Mouse (Mus musculus) ES-E14 (cell line): ENCODE results near the gene Smn1. TPM values are rescaled to one million over a fixed set of nuclear protein-coding genes. Genes with fewer than 3 reads are reported as not detected.

Experiments
- DNase-seq: peaks from one replicate; pipeline ENCODE4 v3.0.0-alpha.2; 2013; ENCODE audit warnings: low read depth, low spot score
- H3K27ac ChIP-seq: 2 replicates; pipeline ENCODE4 v1.5.1; 2012; ENCODE audit warnings: low read depth, mild to moderate bottlenecking, low read length, moderate library complexity, mixed read lengths; ENCODE audit not compliant: poor library complexity, insufficient read depth, severe bottlenecking
- H3K36me3 ChIP-seq: 2 replicates; pipeline ENCODE4 v1.6.1; 2012; ENCODE audit warnings: mild to moderate bottlenecking, low read length, moderate library complexity, mixed read lengths; ENCODE audit not compliant: control insufficient read depth, poor library complexity, insufficient read depth, severe bottlenecking
- H3K4me1 ChIP-seq, 2 experiments: fragments of 150-350 bp in 1 of 2; sonication (generic) in 1 of 2; 2 replicates each; pipeline ENCODE4 v1.6.1; 2012; ENCODE audit warnings: low read length in 2 of 2, mild to moderate bottlenecking in 1 of 2, mixed read lengths in 1 of 2; ENCODE audit not compliant: control insufficient read depth in 2 of 2, insufficient read depth in 2 of 2, poor library complexity in 1 of 2
- H3K4me3 ChIP-seq, 2 experiments: fragments of 150-350 bp in 1 of 2; sonication (generic) in 1 of 2; 2 replicates each; pipeline ENCODE4 v1.5.1; 2012; ENCODE audit warnings: low read length in 2 of 2, low read depth in 1 of 2, mild to moderate bottlenecking in 1 of 2, mixed read lengths in 1 of 2; ENCODE audit not compliant: insufficient read depth in 1 of 2, poor library complexity in 1 of 2, severe bottlenecking in 1 of 2
- H3K9ac ChIP-seq: 2 replicates; pipeline ENCODE4 v1.6.1; 2012; ENCODE audit warnings: low read depth, mild to moderate bottlenecking, low read length, mixed read lengths; ENCODE audit not compliant: poor library complexity, insufficient read depth, severe bottlenecking
- H3K9me3 ChIP-seq: fragments of 150-350 bp; sonication (generic); 2 replicates; pipeline ENCODE4 v1.6.1; 2012; ENCODE audit warnings: low read depth, mild to moderate bottlenecking, low read length; ENCODE audit not compliant: control insufficient read depth, insufficient read depth
- CHD2 ChIP-seq: IDR thresholded peaks from 2 replicates; pipeline ENCODE4 v1.6.1; 2014; ENCODE audit warnings: mild to moderate bottlenecking, low read depth, low read length, inconsistent platforms
- HCFC1 ChIP-seq: IDR thresholded peaks from 2 replicates; pipeline ENCODE4 v1.6.1; 2012; ENCODE audit warnings: low read length, inconsistent platforms, borderline replicate concordance; ENCODE audit not compliant: insufficient read depth
- MAFK ChIP-seq: IDR thresholded peaks from 2 replicates; pipeline ENCODE4 v1.6.1; 2014; ENCODE audit warnings: mild to moderate bottlenecking, low read depth, low read length, inconsistent platforms; ENCODE audit not compliant: insufficient read depth
- ZC3H11A ChIP-seq: IDR thresholded peaks from 2 replicates; pipeline ENCODE4 v1.6.1; 2012; ENCODE audit warnings: low read depth, mild to moderate bottlenecking, inconsistent platforms, low read length, borderline replicate concordance
- ZNF384 ChIP-seq: IDR thresholded peaks from 2 replicates; pipeline ENCODE4 v1.6.1; 2012; ENCODE audit warnings: low read depth, low read length, inconsistent platforms
- in situ Hi-C, 2 experiments: fragments of 600-800 bp; cut with MboI; formaldehyde crosslinking; loops; one replicate each; pipeline ENCODE4 v1.15.1; 2025; ENCODE audit warnings: low sequenced_read_pairs in 2 of 2, inconsistent platforms in 1 of 2; ENCODE audit not compliant: unreplicated experiment in 2 of 2
- total RNA-seq: library from RNA; depleted of rRNA; stranded (reverse); fragments of 300-350 nt; gene quantifications from 2 replicates; pipeline ENCODE4 v1.2.3, GENCODE M21; 2012

The Smn1 gene
- total RNA-seq, 1 experiment: 44.9 TPM

DNA sequence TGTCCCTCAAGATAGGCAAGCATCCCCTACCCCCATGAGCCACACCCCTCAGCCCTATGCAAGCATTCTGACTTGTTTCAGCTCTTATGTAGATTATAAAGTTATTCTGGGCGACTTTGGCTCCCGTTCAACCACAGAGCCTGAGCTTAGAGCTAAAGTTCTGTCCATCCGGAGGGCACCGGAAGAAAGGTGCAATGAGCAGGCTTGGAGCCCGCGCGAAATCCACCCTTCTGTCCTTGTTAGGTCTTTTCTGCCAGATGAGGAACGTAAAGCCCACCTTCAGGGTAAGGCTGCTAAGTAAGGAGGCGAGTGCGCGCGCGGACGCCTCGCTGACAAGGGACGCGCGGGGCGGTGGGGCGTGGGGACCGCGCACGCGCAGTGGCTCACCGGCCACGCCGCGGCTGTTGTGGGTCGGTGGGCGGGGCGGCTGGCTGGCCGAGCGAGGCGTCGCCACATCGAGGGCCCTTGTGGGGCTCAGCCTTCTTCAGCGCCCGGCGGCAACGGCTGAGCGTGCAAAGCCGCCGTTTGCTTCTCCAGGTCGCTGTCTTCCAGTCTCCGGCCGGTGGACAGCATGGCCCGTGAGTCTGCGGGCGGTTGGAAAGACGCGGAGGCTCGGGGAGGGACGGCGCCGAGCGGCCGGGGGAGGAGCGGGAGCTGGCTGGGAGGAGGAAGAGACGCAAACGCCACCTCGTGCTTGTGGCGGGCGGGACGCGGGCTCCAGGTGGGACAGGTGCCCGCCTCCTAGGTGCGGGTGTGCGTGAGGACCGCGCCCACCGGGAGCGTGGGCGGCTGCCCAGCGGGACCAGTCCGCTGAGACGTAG, 16.8 kb upstream of the Smn1 start, which contains the start of gene Serf1:
TSS of gene Serf1 (plus strand) at position 361 of the 821 bp plus-strand sequence.
- in situ Hi-C loops: no loop called here

DNA sequence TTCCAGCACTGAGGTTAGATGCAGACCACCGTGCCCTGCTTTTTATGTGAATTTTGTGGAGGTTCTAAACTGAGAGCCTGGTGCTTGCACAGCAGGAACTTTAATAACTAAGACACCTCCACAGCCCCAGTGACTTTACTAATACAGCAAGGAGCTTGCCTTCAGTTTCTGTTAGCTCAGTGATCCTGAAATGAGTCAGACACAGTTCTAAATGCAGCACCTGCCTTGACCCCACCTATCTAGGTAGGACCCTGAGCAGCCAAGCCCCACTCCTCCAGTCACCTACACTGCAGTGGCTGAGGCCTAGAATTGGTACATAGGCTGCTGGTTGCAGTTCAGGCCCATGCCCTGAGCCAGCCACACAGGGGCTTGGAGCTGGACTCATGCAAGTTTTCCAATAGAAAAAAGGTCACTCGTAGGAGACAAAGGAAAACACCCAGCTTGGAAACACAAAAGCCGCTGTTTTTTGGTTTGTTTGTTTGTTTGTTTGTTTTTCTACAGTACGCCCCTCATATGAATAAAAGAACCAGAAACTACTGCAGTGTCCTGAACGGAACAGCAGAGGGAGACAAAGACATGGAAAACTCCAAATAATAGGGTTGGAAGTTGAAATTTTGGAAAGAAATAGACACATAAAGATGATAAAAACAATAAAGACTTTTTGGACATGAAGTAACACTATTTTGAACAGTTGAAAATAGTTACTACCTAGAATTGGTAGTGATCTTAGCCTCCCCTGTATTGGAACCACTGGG, 12.3 kb upstream of the Smn1 start:
- Histone ChIP-seq H3K27ac (no peak overlapping the region), H3K9ac (no peak overlapping the region), H3K4me1 (no peaks in the 10 kb centered on the region), H3K36me3 (no peaks in the 10 kb centered on the region), H3K4me3 (no peak overlapping the region), H3K9me3 (no peaks in the 10 kb centered on the region)
- DNase-seq: no peak
- 0 out of 2 replicates have a peak, but pooled peaks have one; percentile 60 for TF ChIP-seq ZC3H11A
- TF ChIP-seq ZNF384: no peak
- in situ Hi-C loops: no loop called here

More for the DNA sequence above, 16.8 kb upstream of the Smn1 start, which contains the start of gene Serf1:
- no peaks in the 10 kb centered on the region for H3K4me1 ChIP-seq
- no peak for TF ChIP-seq HCFC1
- no peak within 1 kb of the TSS for H3K27ac ChIP-seq
- H3K4me3 ChIP-seq: peak within 1 kb of the TSS; percentile 65 to 66
- peak within 1 kb of the TSS; percentile 45 for H3K9ac ChIP-seq
- H3K9me3 ChIP-seq: no peaks in the 10 kb centered on the region
- no peaks in the 10 kb centered on the region for H3K36me3 ChIP-seq
- DNase-seq: no peak

DNA sequence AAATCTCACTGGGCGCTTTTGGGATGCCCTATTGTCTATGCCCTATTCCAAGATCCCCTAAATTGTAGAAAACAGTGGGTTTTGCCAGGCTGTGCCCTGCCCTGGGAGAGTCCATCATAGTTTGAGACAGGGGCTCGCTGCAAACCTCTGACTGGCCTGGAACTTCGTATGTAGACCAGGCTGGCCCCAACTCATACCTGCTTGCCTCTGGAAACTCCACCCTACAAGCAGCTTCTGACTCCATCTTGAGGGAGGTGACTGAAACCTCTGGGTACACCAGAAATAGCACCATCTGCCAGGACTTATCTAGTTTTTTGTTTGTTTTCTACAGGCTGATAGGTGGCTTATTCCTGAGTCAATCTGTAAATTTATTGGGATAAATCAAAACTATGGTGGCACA, 682 bp upstream of the Smn1 start:
- peaks cover 0 to 4% of the 10 kb centered on the region in 2 experiments; a peak in 1 of 4 replicates for H3K4me1 ChIP-seq
- H3K36me3 ChIP-seq: peaks cover 16% of the 10 kb centered on the region
- in situ Hi-C loops: no loop called here
- no peak overlapping the region for H3K27ac ChIP-seq
- H3K9ac ChIP-seq: no peak overlapping the region
- TF ChIP-seq MAFK (no peak), ZC3H11A (no peak), HCFC1 (no peak), CHD2 (no peak), ZNF384 (no peak)
- no peak for DNase-seq
- peak overlapping the region in 1 of 2 experiments; percentile 97; a peak in 2 of 4 replicates for H3K4me3 ChIP-seq
- no peaks in the 10 kb centered on the region for H3K9me3 ChIP-seq

DNA sequence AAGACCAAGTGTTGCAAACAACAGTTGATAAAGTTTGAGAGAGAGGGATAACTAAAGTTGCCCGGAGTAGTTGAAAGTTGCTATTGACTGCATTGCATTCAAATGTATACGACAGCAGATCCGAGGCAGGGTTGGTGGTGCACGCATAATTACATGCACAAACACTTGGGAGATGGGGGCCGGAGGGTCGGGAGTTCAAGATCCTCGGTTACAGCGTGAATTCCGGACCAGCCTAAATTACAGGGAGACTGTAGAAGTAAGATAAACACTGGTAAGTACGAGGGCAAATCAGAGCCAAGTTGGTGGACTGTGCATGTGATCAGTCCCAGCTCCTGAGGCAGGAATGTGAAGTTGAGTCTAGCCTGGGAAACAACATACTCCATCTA, 599 bp downstream of the Smn1 start:
- in situ Hi-C loops: no loop called here
- Histone ChIP-seq H3K27ac (no peak overlapping the region), H3K9me3 (no peaks in the 10 kb centered on the region), H3K4me3 (peak overlapping the region; percentile 97 to 100), H3K36me3 (peaks cover 20% of the 10 kb centered on the region), H3K9ac (peak overlapping the region; percentile 99), H3K4me1 (peaks cover 0 to 4% of the 10 kb centered on the region in 2 experiments; a peak in 1 of 4 replicates)
- no peak for DNase-seq
- TF ChIP-seq HCFC1: no peak; the same call in 1 of the 2 replicates
- no peak for TF ChIP-seq ZNF384
- no peak for TF ChIP-seq ZC3H11A
- TF ChIP-seq CHD2: no peak
- no peak for TF ChIP-seq MAFK
